13 mouse cellular contexts compared by ENCODE assay signal in genomic region chr12:73880384-73880783, GRCm38 (mm10). TPM values are rescaled to one million over a fixed set of nuclear protein-coding genes. Genes with fewer than 3 reads are reported as not detected.
DNase-seq lines count a peak whose midpoint lies in the region; ATAC-seq lines count a peak whose summit lies in the region.
"Had no signal": no experiment of that assay in that cellular context is flagged by ENCODE, and none has a peak within 500 bp of the region (broad histone marks: within the 10 kb centered on the region; RNA-seq: fewer than 3 reads in every experiment).

No protein-coding gene starts in this region.

- H3K4me1 ChIP-seq in stomach, embryonic 16.5 days (ENCODE audit: control insufficient read depth, insufficient read depth, low read length) = peaks cover 13% of the 10 kb centered on the region
- H3K4me1 ChIP-seq in forebrain, embryonic 12.5 days = no peaks in the 10 kb centered on the region
- H3K4me1 ChIP-seq: hindbrain, embryonic 13.5 days; neural tube, embryonic 13.5 days had no signal

- no peaks in the 10 kb centered on the region for H3K36me3 ChIP-seq in stomach, embryonic 16.5 days (ENCODE audit: control insufficient read depth, insufficient read depth, low read length)
- no peaks in the 10 kb centered on the region for H3K36me3 ChIP-seq in forebrain, embryonic 12.5 days (replicated peaks)
- H3K36me3 ChIP-seq: hindbrain, embryonic 13.5 days; neural tube, embryonic 13.5 days had no signal

- no peak overlapping the region for H3K4me2 ChIP-seq in stomach, embryonic 16.5 days (ENCODE audit: low read depth, low read length)
- H3K4me2 ChIP-seq in forebrain, embryonic 12.5 days = no peak overlapping the region
- H3K4me2 ChIP-seq: hindbrain, embryonic 13.5 days; neural tube, embryonic 13.5 days had no signal

- no peak overlapping the region for H3K9ac ChIP-seq in stomach, embryonic 16.5 days (ENCODE audit: low read length)
- H3K9ac ChIP-seq in forebrain, embryonic 12.5 days = no peak overlapping the region
- H3K9ac ChIP-seq: hindbrain, embryonic 13.5 days; neural tube, embryonic 13.5 days had no signal

- H3K4me3 ChIP-seq in stomach, embryonic 16.5 days (replicated peaks; ENCODE audit: low read length) = no peak overlapping the region
- no peak overlapping the region for H3K4me3 ChIP-seq in forebrain, embryonic 12.5 days (replicated peaks)
- H3K4me3 ChIP-seq: erythroblast, embryonic 14.5 days; hindbrain, embryonic 13.5 days; neural tube, embryonic 13.5 days had no signal

- H3K27me3 ChIP-seq in stomach, embryonic 16.5 days (ENCODE audit: control insufficient read depth, insufficient read depth, low read length) = no peaks in the 10 kb centered on the region
- H3K27me3 ChIP-seq in forebrain, embryonic 12.5 days = no peaks in the 10 kb centered on the region
- H3K27me3 ChIP-seq: hindbrain, embryonic 13.5 days; neural tube, embryonic 13.5 days had no signal

- peak; percentile 29 for ATAC-seq in inflammation-experienced regulatory T-cells, adult 6 months
- peak; percentile 73 for ATAC-seq in stomach, embryonic 16.5 days (ENCODE audit: insufficient read depth, low FRiP score)
- no peak for ATAC-seq in forebrain, embryonic 12.5 days (ENCODE audit: low FRiP score)

- DNase-seq in lung, adult 18-20 months = peak; percentile 48 to 63
- DNase-seq in lung, postnatal 4 days = no peak
- peak; percentile 58 for DNase-seq in NIH3T3 (ENCODE audit: low read depth)
- no peak for DNase-seq in spleen, postnatal 36 days (ENCODE audit: low spot score in 2 of 2)
- DNase-seq: cerebellum, adult 9-11 months; thymus, postnatal 14 days had no signal

- H3K9me3 ChIP-seq in stomach, embryonic 16.5 days (replicated peaks; ENCODE audit: control insufficient read depth, low read length) = no peaks in the 10 kb centered on the region
- no peaks in the 10 kb centered on the region for H3K9me3 ChIP-seq in forebrain, embryonic 12.5 days
- H3K9me3 ChIP-seq: hindbrain, embryonic 13.5 days; neural tube, embryonic 13.5 days had no signal

- H3K27ac ChIP-seq in stomach, embryonic 16.5 days (ENCODE audit: low read length) = no peak overlapping the region
- no peak overlapping the region for H3K27ac ChIP-seq in forebrain, embryonic 12.5 days
- H3K27ac ChIP-seq: hindbrain, embryonic 13.5 days; neural tube, embryonic 13.5 days had no signal

RNA-seq across cellular contexts. Expression of gene Hif1a, which starts 20.8 kb away (rescaled TPM):
- polyA plus RNA-seq in inflammation-experienced regulatory T-cells, adult 6 months (2017; shearing (Covaris generic)) = 10 to 100 TPM; 76.4 to 90.9 (median 87.6) TPM
- polyA plus RNA-seq in stomach, embryonic 16.5 days (2015; fragmentation: Nextera tagmentation; extraction: Ambion mirVana) = 42.7 and 49.0 TPM in 2 replicates
- polyA plus RNA-seq in forebrain, embryonic 12.5 days (2016; fragmentation: Nextera tagmentation; extraction: Ambion mirVana) = 123 and 124 TPM in 2 replicates

RNA-seq across cellular contexts. Expression of gene Gm49321, which starts 57.1 kb away (rescaled TPM):
- 10 to 100 TPM; 12.6 to 21.2 (median 13.8) TPM for polyA plus RNA-seq in inflammation-experienced regulatory T-cells, adult 6 months (2017; shearing (Covaris generic))
- 12.3 and 15.0 TPM in 2 replicates for polyA plus RNA-seq in stomach, embryonic 16.5 days (2015; fragmentation: Nextera tagmentation; extraction: Ambion mirVana)
- polyA plus RNA-seq in forebrain, embryonic 12.5 days (2016; fragmentation: Nextera tagmentation; extraction: Ambion mirVana) = 15.6 and 19.5 TPM in 2 replicates
- polyA plus RNA-seq: erythroblast, embryonic 14.5 days; small intestine, adult 2 months had no signal

Comparison
In these comparisons a context has a peak if more than half of its experiments do, and no peak if none do; other contexts are left out.
1. DNase-seq: peak in lung, adult 18-20 months (2 of 2) and NIH3T3 (single experiment); none in lung, postnatal 4 days (0 of 2) and spleen, postnatal 36 days (0 of 2).